Mouse (Mus musculus): ENCODE results near the gene Iba57.

The Iba57 gene

DNA sequence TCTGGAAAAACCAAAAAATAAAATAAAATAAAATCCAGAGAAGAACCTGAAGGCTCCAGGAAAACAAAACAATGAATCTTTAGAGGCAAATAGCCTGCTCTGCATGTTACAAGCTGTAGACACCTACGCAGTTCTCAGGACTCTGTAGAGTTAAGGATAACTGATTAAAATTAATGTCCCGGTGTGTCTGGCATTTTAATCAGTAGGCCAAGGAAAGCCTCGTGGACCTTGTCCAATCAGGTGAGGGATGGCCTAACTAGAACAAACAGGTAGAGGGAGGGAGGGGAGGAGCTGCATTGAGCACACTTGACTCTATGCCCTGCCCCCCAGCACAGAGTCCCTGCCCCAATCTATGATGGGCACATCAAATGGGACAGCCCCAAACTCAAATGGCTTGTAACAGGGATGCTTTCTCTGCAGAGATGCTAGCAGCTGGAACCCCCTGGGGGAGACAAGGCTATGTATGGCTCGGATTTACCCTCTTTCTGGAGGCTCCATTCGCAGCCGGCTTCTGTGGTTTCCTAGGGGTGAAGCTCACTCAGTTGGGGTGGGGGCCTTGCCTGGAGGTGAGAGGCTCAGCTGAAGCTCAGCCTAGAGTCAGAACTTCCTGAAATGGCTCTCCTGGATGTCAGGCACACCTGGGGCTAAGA lies 10.8 kb upstream of the Iba57 start:
- no peak for DNase-seq (ENCODE audit: low spot score in 2 of 2)

DNA sequence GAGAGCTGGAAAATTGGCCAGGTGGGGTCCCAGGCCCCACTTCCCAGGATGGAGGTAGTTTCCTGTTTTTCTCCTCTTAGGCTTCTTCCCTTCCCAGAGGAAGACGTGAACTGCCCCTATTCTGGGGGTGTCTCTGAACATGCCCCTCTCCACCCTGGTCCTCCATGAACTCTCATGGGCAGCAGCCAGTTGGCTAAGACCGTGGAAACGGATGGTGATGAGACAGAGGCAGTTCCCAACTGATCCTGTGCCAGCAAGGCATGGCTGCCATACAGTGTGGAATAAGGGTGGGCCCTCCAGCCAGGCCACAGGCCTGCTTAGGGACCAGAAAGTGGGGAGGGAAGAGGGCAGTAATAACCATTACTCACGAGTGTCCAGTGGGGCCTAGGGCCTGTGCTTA lies 7.0 kb upstream of the Iba57 start:
- no peak for DNase-seq (ENCODE audit: low spot score in 2 of 2)

DNA sequence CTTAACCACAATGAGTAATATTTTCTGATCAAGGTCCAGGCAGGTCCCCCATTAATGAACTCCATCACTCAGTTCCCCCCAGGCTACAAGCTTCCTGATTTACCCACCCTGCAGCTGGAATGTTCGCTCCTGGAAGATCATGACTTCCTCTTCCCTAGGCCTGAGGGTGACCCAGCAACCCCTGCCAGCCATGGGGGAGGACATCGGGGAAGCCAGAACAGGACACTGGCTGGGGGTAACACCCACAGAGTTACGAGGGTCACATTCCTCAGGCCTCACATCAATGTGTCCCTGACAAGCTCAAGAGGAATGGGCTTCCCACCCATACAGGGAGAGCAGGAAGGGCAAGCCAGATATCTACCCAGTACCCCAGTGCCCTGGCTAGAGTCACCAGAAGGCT lies 6.3 kb upstream of the Iba57 start:
- DNase-seq (ENCODE audit: low spot score in 2 of 2): no peak

DNA sequence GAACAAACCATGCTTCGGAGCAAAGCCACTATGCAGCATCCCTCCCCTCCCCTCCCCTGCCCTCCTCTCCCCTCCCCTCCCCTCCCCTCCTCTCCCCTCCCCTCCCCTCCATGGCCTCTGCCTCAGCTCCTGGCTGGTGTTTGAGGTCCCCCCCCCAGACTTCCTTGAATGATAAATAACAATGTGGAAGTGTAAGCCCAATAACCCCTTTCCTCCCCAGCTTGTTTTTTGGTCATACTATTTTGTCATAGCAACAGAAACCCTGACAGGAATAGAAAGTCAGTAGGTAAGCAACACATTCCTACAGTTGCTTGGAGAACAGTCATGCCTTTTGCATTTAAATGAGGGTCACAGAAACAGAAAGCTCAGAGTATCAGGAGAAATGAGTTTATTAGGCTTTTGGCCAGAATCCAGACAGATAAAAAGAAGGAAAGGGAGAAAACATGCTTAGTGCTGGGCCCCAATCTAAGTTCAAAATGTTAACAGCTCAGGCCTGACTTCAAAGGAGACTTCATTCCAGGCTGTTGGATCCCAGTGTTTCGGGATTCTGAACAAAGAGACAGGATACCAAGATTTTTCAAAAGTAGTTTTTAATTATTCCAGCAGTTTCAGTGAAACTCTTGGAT lies 2.2 kb upstream of the Iba57 start:
- DNase-seq (ENCODE audit: low spot score in 2 of 2): peak in 1 of 2 experiments; percentile 35

DNA sequence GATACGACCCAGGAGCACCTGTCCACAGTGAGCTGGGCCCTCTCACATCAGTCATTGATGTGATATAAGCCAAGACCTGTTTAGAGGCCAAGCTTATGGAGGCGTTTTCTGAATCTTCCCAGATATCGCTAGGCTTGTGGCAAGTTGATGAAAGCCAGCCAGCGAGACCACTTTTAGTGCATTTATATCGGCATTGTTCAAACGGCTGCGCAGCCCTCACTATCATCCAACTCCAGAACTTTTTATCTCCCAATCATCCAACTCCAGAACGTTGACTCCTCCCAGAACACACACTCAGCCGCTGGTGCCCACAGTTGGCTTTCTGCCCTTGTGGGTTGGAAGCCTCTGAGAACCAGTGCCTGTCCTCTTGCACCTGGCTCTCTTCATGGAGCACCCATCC lies 845 bp upstream of the Iba57 start:
- DNase-seq (ENCODE audit: low spot score in 2 of 2): peak; percentile 65 to 83

DNA sequence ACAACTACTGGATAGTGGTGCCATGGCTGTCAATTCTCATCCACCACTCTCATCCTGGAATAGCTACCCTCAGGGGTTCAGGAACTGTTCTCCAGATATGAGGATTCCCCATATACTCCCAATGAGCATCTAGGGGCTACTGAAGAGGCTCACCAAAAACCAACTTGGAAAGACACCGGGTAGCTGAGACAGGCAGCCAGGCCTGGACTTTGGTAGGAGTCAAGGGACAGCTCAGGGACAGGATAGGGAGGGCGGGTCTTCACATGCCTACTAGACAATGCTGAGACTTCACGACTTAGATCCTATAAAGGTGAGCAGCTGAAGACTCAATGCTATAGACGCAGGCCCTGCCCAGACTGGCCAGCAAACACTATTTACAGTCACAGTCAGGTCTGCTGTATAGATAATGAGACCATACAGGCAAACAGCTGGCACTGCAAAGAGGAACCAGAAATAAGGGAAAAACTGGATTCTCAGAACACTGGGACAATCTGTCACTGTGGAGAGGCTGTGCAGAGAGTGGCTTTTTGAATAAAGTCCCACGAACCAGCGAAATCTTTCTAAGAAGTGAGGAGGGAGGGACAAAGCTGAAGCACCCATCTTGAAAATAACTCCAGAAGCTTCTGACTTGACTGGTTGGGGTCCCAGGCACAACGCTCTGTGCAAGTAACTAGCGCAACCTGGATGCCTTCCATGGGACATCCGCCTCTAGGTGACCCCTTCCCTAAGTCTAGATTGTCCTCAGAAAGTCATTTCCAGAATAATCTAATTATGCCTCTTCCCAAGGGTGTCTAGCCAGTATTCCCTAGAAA lies 890 bp downstream of the Iba57 start:
- DNase-seq (ENCODE audit: low spot score in 2 of 2): no peak

DNA sequence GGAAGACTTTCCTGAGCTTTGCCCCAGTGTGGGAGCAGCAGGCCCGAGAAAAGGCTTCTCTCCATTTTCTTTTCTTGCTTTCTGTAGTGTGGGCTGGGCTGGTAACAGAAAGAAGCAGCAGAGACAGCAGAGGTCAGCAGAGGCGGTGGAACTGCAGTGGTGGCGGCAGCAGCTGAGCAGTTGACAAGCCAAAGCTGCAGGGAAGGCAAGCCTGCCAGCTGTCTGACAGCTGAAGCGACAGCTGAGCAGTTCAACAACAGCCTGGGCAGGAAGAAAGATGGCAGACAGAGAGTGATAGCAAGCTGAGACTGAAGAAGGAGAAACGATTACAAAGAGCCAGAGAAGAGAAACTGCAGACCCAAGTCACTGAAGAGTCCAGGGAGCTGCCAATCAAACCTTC lies 2.1 kb downstream of the Iba57 start:
- DNase-seq (ENCODE audit: low spot score in 2 of 2): no peak

DNA sequence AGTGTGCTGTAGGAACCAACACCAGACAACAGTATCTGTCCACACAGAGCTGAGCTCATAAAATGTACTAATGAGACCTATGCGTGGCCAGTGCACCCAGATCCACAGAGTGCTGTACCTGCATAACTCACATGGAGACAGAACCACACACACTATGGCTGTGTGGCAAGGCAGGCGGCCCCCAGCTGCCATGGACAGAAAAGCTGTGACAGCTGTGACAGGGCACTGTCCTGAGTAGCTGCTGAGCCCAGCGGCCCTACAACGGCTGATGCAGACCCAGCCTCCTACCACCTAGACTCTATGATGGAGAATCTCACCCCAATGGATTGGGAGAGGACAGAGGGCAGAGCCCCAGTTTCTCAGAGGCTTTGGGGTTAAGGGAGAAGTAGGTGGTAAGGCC lies 4.0 kb downstream of the Iba57 start:
- no peak for DNase-seq (ENCODE audit: low spot score in 2 of 2)

DNA sequence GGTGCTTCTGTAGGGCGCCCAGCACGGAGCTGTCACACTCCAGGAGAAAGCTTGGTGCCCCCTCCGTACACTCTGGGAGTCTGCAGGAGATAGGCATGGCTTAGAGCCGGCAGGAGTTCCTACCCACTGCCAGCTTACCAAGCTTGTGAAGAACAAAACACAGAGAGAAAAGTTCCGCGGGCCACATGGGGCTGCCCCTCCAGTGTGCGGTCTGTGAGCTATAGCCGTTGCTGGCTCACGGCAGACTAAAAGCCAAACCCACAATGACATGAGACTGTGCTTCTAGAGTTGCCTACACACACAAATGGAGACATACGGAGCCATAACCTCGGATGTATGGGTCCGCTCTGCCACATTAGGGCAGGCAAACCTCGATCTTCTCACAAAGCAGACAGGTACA lies 4.4 kb downstream of the Iba57 start:
- no peak for DNase-seq (ENCODE audit: low spot score in 2 of 2)

DNA sequence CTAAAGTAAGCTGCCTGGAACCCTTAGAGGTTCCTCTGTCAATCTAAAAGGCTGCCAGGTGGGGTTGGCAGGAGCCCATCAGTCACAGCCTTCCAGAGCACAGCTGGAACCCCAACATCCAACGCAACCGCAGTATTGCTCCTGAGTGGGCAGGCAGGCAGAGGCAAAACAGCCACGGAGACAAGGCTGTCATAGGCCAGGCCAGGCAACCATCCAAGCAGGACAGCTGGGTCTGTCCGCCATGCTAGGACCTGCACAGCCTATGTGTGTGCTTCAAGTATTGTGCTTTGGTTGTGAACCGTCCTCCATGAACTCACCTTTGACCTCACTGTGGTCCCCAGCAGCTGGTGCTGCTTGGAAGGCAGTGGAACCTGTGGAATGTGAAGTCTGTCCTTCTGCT lies 7.6 kb downstream of the Iba57 start:
- no peak for DNase-seq (ENCODE audit: low spot score in 2 of 2)

DNA sequence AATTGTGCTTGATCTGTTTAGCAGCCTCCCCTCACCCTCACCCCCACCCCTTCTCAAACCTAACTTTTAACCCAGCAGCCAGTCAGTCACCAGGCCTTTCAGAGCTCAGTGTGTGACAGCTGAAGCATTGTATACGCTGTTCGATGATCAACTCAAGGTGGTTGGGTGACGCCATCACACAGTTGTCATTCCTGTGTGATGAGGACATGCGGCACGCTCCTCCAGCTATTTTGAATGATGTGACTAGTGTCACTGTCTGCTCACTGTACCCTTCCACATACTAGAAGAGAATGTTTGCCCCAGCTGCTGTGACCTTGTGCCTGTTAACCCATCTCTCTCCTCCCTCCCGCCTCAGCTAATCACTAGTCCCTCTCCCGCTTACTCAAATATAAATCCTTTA lies 9.3 kb downstream of the Iba57 start:
- no peak for DNase-seq (ENCODE audit: low spot score in 2 of 2)

DNA sequence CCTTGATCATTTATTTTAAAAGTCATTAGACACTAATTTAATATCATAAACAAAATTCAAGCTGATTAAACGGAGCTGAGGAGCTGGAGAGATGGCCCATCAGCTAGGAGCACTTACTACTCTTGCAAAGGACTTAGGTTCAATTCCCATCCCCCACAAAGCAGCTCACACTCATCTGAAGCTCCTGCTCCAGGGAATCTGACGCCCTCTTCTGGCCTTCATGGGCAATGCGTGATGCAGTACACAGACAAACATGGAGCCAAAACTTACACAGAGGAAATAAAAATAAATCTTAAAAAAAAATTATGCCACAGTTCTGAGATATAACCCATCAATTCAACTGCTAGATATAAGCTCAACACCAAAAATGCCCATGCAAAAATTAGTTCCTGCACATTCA lies 11.8 kb downstream of the Iba57 start:
- DNase-seq (ENCODE audit: low spot score in 2 of 2): no peak

DNA sequence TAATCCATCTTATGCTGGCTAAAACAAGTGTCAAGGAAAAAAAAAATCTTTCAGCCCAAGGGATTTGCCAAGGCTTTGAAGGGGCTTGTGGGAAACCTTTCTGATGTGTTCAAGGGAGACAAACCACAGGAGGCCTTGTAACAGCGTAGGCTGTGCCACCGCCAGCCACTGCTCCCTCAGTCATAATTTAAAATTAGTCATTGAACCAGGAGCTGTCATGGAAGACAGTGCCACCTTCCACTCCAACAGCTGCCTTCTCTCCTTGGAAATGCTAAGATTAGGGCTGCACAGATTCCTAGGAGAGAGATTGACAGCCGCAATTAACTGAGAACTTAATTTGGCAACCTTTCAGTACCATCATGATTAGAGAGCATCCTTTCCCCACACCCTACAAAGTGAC lies 14.2 kb downstream of the Iba57 start:
- no peak for DNase-seq (ENCODE audit: low spot score in 2 of 2)

DNA sequence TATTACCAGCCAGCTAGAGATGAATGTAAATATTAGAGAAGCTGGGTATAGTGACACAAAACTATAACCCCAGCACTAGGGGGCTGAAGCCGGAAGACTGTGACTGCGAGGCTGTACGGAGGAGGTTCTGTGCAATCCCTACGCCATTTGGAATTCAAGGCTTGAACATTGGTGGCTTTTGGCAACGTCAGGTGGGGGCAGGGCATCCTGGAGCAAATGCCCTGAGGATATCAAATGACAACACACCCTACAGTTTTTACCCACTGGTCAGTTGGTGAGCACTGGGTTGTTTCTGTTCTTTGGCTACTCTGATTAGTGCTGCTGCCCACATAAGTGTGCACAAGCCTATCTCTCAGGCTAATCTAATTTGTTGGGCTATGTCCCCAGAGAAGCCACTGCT lies 20.6 kb downstream of the Iba57 start:
- no peak for DNase-seq (ENCODE audit: low spot score in 2 of 2)

DNA sequence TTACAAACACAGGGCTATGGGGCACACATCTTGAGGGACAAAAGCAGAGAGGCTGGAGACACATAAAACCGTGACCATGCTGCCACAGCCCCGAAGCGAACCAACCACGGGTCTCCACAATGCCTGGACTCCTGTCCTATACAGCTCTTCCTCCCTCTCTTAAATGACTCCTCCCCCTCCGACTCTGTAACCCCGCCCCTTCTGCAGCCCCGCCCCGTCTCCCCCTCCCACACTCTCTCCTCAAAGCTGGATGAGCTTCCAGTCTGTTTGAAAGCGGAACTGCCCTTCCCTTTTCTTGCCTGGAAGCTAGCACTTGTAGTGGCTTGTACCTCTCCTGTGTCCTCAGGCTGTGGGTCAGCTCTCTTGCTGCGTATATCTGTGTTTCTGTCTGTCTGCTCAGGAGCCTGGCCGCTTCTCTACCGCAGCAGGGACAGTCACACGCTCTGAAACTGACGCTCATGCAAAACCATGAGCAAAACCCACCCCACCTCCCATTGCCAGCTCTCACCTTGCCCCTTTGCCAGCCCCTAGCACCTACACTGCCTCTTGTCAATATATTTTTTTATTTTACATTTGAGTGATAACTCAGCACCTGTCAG lies 21.7 kb downstream of the Iba57 start:
- DNase-seq (ENCODE audit: low spot score in 2 of 2): no peak

DNA sequence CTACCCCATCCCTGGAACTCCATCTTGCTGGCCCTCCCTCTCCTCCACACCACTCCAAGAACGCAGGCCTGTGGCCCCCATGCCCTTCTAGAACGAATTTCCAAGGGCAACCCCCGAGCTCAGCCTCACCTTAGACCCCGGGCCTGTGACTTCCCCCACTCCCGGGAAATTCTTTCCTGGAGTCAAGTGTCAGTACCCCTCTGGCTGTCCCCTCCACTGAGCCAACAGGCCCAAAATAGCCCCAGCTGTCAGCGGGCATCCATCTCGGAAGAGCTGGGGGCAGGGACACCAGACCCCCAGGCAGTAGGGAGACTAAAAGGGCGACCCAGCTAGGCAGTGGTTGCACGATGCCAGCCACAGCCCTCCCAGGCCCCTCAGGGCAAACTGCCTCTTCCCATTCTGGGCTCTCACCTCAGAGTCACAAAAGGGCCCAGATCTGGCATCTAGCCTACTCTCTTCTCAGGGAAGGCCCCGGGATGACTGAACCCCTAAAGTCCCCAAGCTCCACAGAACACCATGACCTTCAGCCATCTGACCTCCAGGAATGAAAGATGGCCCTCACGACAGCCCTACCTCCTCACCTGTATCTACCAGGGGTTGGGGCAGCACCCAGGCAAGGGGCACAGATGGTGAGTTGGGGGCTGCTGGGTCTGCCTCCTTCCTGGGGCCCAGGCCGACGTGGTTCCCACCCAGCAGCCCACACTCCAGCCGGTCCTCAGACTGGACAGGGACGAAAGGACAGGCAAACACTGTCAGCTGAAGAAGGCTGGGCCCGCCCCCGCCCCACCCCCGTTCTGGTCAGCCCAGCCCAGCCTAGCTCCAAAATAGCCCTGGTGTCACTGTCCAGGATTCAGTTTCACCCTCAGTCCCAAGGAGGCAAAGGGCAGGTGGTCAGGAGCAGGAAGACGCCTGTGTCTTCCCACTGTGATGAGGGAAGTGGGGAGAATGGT lies 24.7 kb downstream of the Iba57 start:
- no peak for DNase-seq (ENCODE audit: low spot score in 2 of 2)

DNA sequence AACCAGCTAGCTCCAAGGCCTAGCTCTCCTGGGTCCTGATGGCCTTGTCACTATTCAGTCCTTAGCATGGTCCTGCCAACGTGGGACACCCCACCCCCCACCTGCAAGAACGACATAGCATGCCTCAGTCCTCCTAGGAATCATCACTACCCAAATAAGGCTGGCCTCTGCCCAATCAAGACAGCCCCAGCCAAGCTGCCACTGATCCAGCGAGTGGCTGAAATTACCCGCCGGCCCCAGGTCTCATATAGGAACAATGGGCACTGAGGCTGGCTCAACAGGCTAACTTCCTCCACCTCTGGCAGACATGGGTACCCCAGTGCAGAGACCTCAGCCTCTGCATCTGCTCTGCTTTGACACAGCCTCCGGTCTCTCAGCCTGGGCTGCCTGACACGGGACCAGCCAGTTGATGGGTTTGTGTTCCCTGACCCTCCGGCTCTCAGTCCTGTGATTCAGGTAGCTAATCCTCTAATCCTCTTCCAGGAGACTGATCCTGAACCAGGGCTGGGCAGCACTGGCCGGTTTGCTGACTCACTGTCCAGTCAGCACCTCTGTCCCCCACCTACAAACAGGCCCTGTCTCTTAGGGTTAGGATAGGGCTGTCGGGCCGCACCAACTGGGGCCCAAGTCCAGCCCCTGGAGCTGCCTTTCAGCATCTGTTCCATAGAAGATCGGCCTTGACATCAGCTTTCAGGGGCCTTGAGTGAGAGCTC lies 26.4 kb downstream of the Iba57 start:
- no peak for DNase-seq (ENCODE audit: low spot score in 2 of 2)

DNA sequence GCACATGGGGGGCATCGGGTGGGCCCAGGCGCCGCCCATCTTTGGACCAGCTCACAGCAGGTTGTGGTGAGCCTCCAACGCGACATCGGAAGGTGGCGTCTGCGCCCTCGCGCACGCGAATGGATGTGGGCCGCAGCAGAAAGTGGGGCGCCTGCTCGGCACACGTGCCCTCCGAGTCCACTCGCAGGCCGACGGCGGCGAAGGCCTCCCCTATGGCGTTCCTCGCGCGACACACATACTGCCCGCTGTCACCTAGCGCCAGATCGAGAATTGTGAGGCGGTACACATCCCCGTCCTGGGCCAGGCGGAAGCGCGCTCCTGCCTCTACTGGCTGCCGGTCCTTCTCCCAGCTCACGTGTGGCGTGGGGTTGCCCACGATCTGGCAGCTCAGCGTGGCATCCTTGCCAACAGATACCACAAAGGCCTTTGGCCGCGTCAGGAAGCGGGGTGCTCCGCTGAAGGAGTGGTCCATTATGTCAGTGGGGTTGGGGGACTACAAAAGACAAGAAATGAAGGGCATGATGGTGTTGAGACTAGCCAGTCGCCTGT lies 27.6 kb downstream of the Iba57 start, which contains the start of gene Obscn:
Gene Obscn (minus strand): TSS at position 499 of the 549 bp plus-strand sequence.
- DNase-seq (ENCODE audit: low spot score in 2 of 2): no peak

DNA sequence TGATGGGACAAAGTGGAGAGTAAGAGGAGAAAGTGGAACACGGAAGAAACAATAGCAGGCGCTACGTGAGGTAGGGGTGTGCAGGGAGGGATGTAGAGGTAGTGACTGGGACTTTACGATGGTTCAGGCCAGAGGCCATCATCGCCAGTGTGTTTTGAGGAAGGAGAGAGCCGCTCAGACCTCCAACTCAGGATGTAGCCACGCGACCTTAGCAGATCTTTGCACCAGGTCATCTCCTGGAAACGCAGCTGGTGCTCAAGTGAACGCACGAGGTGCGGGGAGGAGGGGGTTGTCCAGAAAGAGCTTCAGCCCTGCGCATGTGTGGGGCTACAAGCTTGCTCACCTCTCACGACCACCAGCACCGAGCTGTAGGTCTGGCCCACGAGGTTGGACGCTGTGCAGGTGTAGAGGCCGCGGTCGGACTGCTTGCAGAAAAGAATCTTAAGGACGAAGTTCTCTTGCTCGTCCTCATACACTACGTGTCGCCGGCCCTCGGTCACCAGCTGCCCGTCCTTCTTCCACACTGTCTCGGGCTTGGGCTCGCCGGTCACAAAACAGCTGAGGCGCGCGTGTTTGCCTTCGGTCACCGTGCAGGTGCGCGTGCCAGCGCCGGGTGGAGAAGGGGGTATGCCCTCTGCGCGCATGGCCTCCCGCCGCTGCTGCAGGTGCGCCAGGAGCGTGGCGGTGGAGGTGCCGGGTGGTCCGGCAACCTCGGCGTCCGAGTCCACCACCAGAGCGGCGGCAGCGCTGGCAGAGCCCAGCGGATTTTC lies 28.3 kb downstream of the Iba57 start:
- DNase-seq (ENCODE audit: low spot score in 2 of 2): no peak
